Mouse (Mus musculus): ENCODE measurements around the gene Zfp966.
"Not testable (repeated sequence)": the region's sequence is repeated elsewhere in the genome, so short reads cannot be mapped to it uniquely, and the experiment has no call there.

The Zfp966 gene

GRCm38 (mm10) chr2:175931000-175931399, at the start of gene Zfp966:
Gene Zfp966 (minus strand): TSS chr2:175931100.
- in situ Hi-C loops (cut with MboI; ENCODE audit: unreplicated experiment in 2 of 2), result not testable (repeated sequence)

- in situ Hi-C loops (cut with MboI; ENCODE audit: unreplicated experiment in 2 of 2), result not testable (repeated sequence)
Measured at GRCm38 (mm10) chr2:175965031-175965430, 34.1 kb upstream of the Zfp966 start, which contains the start of gene Gm2026. Gene Gm2026 (plus strand): TSS chr2:175965331.

DNA sequence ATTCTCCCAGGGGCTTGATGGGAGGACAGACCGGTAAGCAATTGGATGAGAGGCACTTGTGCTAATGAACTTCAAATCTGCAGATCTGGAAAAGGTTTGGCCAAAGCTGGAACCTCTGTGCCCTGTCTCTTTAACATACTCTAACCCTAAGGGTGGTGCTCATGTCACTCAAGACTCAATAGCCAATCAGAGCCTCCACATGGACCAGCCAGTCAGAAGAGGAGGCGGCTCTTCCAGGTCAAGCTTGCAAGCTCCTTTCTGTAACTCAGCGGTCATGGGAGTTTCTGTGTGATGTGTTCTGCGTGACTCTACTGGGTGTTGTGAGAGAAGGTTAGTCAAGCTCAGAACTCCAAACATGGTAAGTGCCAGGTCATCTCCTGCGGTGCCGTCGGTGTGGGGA, 61.9 kb downstream of the Zfp966 start, which contains the start of gene Gm6710:
TSS of gene Gm6710 (plus strand) at position 196 of the 400 bp plus-strand sequence.
- in situ Hi-C loops (cut with MboI; ENCODE audit: unreplicated experiment in 2 of 2), result not testable (repeated sequence)

All from v-Abl transformed pro-B cells (cell line).